Mouse (Mus musculus) testis, adult 2 months (tissue): ENCODE results near the gene Pbld1.
A peak's percentile ranks its signal among the peaks of the same experiment; 100 is the strongest.

Experiments used
- CTCF ChIP-seq: fragments of 200-500 bp; IDR thresholded peaks from 2 replicates; pipeline ENCODE4 v1.5.1; 2012; ENCODE audit warnings: low read depth, mild to moderate bottlenecking, inconsistent platforms, low read length, moderate library complexity; ENCODE audit not compliant: control insufficient read depth, insufficient read depth, insufficient replicate concordance
- POLR2A ChIP-seq: fragments of 200-500 bp; IDR thresholded peaks from 2 replicates; pipeline ENCODE4 v1.6.1; 2012; ENCODE audit warnings: low read depth, mild to moderate bottlenecking, inconsistent platforms, low read length, moderate library complexity; ENCODE audit not compliant: control insufficient read depth

GRCm38 (mm10) chr10:63023749-63024579 is 36.0 kb upstream of the Pbld1 start, which contains the start of the genes Hnrnph3 and Pbld2:
- TF ChIP-seq CTCF (no peak), POLR2A (peak; percentile 91)
